Mouse (Mus musculus) neural tube, embryonic 14.5 days (tissue): ENCODE results near the gene Sh3glb1. TPM values are rescaled to one million over a fixed set of nuclear protein-coding genes. Genes with fewer than 3 reads are reported as not detected.
"Not testable (repeated sequence)": the region's sequence is repeated elsewhere in the genome, so short reads cannot be mapped to it uniquely, and the experiment has no call there.

Source experiments
- ATAC-seq: fragments of 200-750 bp; cut with Nextera tagmentation; 2 replicates; pipeline ENCODE4 v1.8.0; 2017; ENCODE audit warnings: low read depth, mild to moderate bottlenecking, moderate TSS enrichment, moderate library complexity
- H3K27ac ChIP-seq: fragments of 300-500 bp; sonication (generic); 2 replicates; pipeline ENCODE4 v1.5.1; 2014; ENCODE audit warnings: low read depth, mild to moderate bottlenecking, control low read depth, low read length, moderate library complexity, mixed read lengths
- H3K27me3 ChIP-seq: fragments of 300-500 bp; sonication (generic); 2 replicates; pipeline ENCODE4 v1.6.1; 2014; ENCODE audit warnings: low read length; ENCODE audit not compliant: control insufficient read depth, insufficient read depth
- H3K36me3 ChIP-seq: fragments of 300-500 bp; sonication (generic); 2 replicates; pipeline ENCODE4 v1.6.1; 2014; ENCODE audit warnings: low read length, mixed read lengths; ENCODE audit not compliant: control insufficient read depth, insufficient read depth
- H3K4me1 ChIP-seq: fragments of 300-500 bp; sonication (generic); 2 replicates; pipeline ENCODE4 v1.6.1; 2014; ENCODE audit warnings: low read length; ENCODE audit not compliant: control insufficient read depth, insufficient read depth
- H3K4me2 ChIP-seq: fragments of 300-500 bp; sonication (generic); 2 replicates; pipeline ENCODE4 v1.6.1; 2014; ENCODE audit warnings: mild to moderate bottlenecking, low read depth, low read length, control low read depth
- H3K4me3 ChIP-seq: fragments of 300-500 bp; sonication (generic); 2 replicates; pipeline ENCODE4 v1.5.1; 2014; ENCODE audit warnings: low read depth, low read length, control low read depth, mixed read lengths
- H3K9ac ChIP-seq: fragments of 300-500 bp; sonication (generic); replicated peaks from 2 replicates; pipeline ENCODE4 v1.6.1; 2014; ENCODE audit warnings: low read depth, mild to moderate bottlenecking, control low read depth, low read length, mixed read lengths
- H3K9me3 ChIP-seq: fragments of 300-500 bp; sonication (generic); 2 replicates; pipeline ENCODE4 v1.6.1; 2016; ENCODE audit warnings: low read length; ENCODE audit not compliant: control insufficient read depth
- WGBS: fragments of 180-500 bp; shearing (Covaris S2); extraction: QIAGEN DNeasy Blood & Tissue Kit; methylation state at CpG from one replicate; pipeline ENCODE4 v1.1.7; 2014; 5-methylcytosine and 5-hydroxymethylcytosine counted together
- polyA plus RNA-seq: library from polyadenylated mRNA; unstranded; fragments of >200 nt; fragmentation: Nextera tagmentation; extraction: Ambion mirVana; gene quantifications from 2 replicates; pipeline ENCODE4 v1.2.1, GENCODE M21; 2014

Sh3glb1 gene
- polyA plus RNA-seq: 122 and 125 TPM in 2 replicates

DNA sequence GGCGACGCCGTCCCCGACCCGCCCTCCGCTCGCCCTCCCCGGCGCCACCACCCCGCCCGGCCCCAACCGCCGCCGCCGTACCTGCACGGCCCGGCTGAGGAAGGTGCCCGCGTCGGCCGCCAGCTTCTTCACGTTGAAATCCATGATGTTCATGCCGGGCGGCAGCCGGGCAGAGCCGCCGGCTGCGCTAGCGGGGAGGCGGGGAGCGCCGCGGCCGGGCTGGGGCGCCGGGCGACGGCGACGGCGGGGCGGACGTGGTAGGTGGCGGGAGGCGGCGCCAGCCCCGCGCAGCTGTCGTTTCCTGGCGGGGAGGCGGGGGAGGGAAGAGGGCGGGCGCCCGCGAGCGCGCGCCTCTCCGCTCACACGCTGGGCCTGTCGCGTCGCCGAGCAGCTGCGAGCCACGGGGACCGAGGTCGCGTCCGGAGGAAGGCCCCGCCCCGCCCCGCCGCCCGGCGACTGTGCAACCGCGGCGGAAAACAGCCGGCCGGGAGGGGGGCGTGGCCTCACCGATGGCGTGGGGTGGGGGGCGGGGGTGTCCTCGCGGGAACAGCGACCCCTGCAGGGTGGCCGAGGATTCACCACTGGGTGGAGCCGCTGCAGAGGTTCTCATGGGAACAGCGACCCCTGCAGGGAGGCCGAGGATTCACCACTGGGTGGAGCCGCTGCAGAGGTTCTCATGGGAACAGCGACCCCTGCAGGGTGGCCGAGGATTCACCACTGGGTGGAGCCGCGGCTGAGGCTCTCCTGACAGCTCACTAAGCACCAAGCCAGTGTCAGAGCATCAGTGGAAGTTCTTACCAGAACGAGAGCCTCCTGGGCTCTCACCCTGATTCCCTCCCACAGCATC lies at the start of gene Sh3glb1:
Sh3glb1 (minus strand) TSS at position 435 of the 847 bp plus-strand sequence.
- no peaks in the 10 kb centered on the region for H3K36me3 ChIP-seq
- H3K9me3 ChIP-seq: no peaks in the 10 kb centered on the region
- peak within 1 kb of the TSS; percentile 59 for H3K4me3 ChIP-seq
- peak; percentile 92 for ATAC-seq
- H3K4me1 ChIP-seq: peaks cover 23% of the 10 kb centered on the region
- H3K4me2 ChIP-seq: peak within 1 kb of the TSS; percentile 58
- no peaks in the 10 kb centered on the region; the same call in 1 of the 2 replicates for H3K27me3 ChIP-seq
- 1% methylated on average over 64 of the region's 98 CpGs for WGBS
- H3K27ac ChIP-seq: peak within 1 kb of the TSS; percentile 98
- peak within 1 kb of the TSS; percentile 93 for H3K9ac ChIP-seq

DNA sequence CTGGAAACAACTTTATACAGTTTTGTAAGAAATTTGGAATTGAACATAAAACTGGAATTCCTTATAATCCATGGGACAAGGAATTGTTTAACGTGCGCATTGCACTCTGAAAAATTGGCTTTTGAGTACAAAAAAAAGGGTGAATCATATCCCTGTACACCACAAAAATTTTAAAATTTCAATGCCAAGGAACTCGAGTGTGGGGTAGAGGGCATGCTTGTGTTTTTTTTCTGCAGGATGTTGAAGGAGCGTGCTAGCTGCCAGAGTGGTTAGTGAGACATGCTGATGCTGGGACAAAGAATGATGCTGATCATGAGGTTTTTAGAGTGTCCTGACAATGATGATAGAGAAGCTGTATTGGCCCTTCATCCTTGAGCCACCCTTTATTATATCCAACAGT lies 45.0 kb upstream of the Sh3glb1 start:
- no peak overlapping the region for H3K4me3 ChIP-seq
- H3K4me1 ChIP-seq: no peaks in the 10 kb centered on the region
- no peaks in the 10 kb centered on the region for H3K27me3 ChIP-seq
- no peak overlapping the region for H3K4me2 ChIP-seq
- no peaks in the 10 kb centered on the region for H3K9me3 ChIP-seq
- no peak overlapping the region for H3K27ac ChIP-seq
- no peak overlapping the region for H3K9ac ChIP-seq
- 94% methylated on average over 4 of the region's 4 CpGs for WGBS
- ATAC-seq: no peak
- H3K36me3 ChIP-seq: no peaks in the 10 kb centered on the region

DNA sequence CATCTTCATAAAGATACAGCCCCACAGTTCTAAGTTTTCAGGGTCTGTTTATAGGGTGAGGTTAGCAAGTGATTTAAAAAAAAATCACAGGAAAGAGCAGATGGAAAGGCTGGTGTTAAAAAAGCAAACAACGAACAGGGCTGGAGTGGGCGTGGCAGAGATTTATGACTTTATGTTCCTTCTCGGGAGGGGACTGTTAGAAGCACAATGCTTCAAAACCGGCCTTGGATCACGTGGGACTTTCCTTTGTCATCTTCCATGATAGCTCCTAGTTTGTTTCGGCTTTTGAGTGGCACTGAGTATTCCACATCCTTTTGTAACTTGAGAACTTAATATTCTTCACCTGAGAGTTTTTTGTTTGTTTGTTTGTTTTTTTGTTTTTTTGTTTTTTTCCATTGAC lies 41.3 kb upstream of the Sh3glb1 start:
- Histone ChIP-seq H3K4me2 (no peak overlapping the region), H3K9me3 (no peaks in the 10 kb centered on the region), H3K27me3 (no peaks in the 10 kb centered on the region), H3K4me3 (no peak overlapping the region), H3K9ac (no peak overlapping the region), H3K4me1 (no peaks in the 10 kb centered on the region), H3K27ac (no peak overlapping the region), H3K36me3 (no peaks in the 10 kb centered on the region)
- WGBS: 7% methylated on average over 6 of the region's 6 CpGs
- no peak for ATAC-seq

DNA sequence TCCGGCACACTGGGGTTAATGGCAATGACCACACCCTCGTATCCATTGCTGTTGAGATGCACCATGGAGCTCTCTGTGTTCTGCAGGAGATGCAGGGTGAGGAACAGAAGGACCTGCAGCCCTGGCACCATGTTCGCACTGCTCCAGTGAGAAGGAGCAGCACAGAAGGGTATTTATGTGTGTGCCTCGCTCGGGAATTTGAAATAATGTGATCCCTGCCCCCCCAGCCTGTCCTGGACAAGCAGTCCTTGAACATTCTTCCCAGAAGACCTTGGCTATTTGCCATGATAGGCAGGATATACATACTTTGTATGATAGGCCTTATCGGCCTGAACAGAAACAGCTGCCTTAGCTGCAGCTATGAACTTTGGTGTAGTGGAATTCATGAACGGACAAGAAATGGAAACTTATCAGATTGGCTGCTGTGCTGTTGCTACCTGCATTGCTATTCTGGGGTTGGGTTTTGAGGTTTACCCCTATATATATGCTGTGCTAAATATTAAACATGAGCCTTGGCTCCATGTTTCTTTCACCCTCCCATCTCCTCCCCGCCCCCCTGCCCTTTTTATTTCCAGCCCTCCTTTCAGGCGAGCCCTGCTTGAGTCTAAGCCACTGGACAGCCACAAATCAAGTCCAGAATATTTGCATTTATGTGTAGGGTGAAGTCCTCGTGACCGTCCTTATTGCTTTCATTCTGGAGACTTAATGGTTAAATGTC lies 40.6 kb upstream of the Sh3glb1 start, which contains the start of gene Clca3a1:
Clca3a1 (minus strand) TSS at position 386 of the 718 bp plus-strand sequence.
- Histone ChIP-seq H3K27ac (no peak within 1 kb of the TSS), H3K9me3 (no peaks in the 10 kb centered on the region), H3K4me1 (no peaks in the 10 kb centered on the region), H3K27me3 (no peaks in the 10 kb centered on the region), H3K4me3 (no peak within 1 kb of the TSS), H3K4me2 (no peak within 1 kb of the TSS), H3K36me3 (no peaks in the 10 kb centered on the region), H3K9ac (no peak within 1 kb of the TSS)
- no peak for ATAC-seq
- WGBS: 57% methylated on average over 10 of the region's 11 CpGs

DNA sequence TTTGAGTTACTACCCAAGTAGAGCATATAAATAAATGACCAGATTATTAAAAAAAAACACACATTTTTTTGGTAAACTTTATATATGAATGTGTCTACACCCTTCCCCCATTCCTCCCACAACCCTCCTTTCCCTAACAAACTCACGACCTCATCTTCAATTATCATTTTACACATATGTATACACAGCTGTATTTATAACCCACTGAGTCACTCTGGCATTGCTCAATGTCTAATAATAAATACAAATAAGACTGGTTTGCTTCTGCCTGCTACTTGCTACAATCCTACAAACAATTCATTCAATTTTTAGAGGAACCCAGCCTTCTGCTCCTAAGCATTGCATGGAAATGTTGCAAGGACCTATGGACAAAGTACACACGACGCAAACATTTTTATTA lies 39.6 kb upstream of the Sh3glb1 start:
- 90% methylated on average over 3 of the region's 3 CpGs for WGBS
- Histone ChIP-seq H3K27me3 (no peaks in the 10 kb centered on the region), H3K9me3 (no peaks in the 10 kb centered on the region), H3K4me3 (no peak overlapping the region), H3K36me3 (no peaks in the 10 kb centered on the region), H3K9ac (no peak overlapping the region), H3K4me2 (no peak overlapping the region), H3K27ac (no peak overlapping the region), H3K4me1 (no peaks in the 10 kb centered on the region)
- ATAC-seq: no peak

DNA sequence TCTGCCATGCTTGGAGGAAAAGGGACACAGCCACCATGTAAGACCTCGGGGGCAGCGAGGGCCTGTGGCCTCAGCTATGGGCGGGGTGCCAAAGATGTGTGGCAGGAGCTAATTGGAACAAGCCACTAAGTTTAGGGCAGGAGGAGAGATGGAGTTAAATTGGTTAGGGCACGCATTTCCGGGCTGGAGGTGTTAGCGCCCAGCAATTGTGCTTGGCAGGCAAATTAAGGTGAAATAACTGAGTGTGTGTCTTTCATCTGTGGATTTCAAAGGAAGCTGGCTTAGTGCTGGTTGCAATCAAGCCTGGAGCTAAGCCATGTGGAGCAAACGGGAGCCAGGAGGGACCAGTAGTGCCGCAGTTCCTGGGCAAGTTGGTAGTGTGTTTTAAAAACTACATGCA lies 36.0 kb upstream of the Sh3glb1 start:
- not testable (repeated sequence) for H3K4me1 ChIP-seq, H3K9me3 ChIP-seq, H3K27ac ChIP-seq, ATAC-seq, H3K4me3 ChIP-seq, H3K36me3 ChIP-seq, H3K9ac ChIP-seq, H3K4me2 ChIP-seq, H3K27me3 ChIP-seq
- WGBS: 85% methylated on average over 8 of the region's 8 CpGs

DNA sequence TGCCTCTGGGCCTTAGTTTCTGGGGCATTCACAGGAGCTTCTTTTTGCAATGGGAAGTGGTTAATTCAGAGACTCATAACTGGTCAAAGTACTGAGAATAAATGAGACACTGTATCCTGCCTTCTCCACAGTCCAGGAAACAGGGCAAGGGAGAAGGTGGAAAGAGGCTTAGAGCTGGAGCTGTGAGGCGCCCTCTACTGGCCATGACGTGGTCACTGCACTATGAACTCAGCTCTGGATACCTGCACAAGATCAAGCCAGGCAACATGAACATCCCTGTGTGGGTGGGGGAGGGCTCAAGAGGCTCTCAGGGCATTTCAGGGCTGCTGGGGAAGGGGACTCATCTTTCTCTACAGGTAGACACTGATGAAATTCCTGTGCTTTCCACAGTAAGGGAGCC lies 33.0 kb upstream of the Sh3glb1 start:
- Histone ChIP-seq H3K9me3 (no peaks in the 10 kb centered on the region), H3K36me3 (no peaks in the 10 kb centered on the region), H3K27ac (no peak overlapping the region), H3K27me3 (no peaks in the 10 kb centered on the region), H3K9ac (no peak overlapping the region), H3K4me1 (no peaks in the 10 kb centered on the region), H3K4me2 (no peak overlapping the region), H3K4me3 (no peak overlapping the region)
- WGBS: 0% methylated on average over 2 of the region's 2 CpGs
- ATAC-seq: no peak

DNA sequence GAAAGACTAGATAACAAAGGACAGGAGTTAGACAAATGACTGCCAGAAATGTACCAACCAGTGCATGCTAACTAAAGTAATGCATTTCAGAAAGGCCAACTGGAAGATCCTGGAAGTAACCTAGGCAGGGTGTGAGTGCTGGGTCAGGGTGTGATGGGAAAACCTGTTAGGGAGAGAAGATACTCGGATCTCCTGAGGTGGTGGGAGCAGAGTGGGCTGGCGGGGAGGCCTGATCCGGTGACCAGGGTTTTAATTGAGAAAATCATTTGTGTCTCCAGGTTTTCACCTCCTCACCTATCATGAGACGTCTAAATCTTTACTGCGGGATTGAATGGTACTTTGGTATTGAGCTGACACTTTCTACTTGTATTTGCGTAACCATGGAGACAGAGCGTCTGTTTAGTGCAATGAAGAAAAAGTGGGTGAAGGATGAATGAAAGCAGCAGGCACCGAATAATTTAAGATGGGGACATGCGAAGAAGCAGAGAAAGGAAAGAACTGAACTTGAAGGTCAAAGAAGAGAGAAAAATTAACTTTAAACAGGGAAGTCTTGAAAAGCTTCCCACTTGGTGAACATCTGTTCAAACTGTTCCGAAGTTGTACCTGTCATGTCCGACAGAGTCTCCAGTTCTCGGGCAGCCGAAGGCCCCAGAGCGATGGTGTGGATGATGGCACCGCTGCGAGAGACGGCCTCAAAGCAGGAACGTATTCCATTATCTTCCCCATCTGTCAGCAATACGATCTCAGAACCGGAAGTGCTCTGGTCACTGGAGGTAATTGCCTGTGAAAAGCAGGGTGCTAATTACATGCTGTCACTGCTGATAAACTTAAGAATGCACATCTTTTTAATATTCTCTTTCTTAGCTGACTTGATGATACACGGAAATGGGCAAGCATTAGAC lies 29.2 kb upstream of the Sh3glb1 start:
- H3K27me3 ChIP-seq, H3K36me3 ChIP-seq, H3K4me2 ChIP-seq, H3K27ac ChIP-seq, H3K9ac ChIP-seq, H3K4me3 ChIP-seq, H3K4me1 ChIP-seq, H3K9me3 ChIP-seq: not testable (repeated sequence)
- ATAC-seq: peak; percentile 41; the same call in 1 of the 2 replicates
- 40% methylated on average over 17 of the region's 21 CpGs for WGBS
